Comparison of ENCODE assay signal across 9 mouse cellular contexts in genomic region chr2:69077189-69077588, GRCm38 (mm10). TPM values are rescaled to one million over a fixed set of nuclear protein-coding genes. Genes with fewer than 3 reads are reported as not detected.
DNase-seq lines count a peak whose midpoint lies in the region; ATAC-seq and TF ChIP-seq lines count a peak whose summit lies in the region.
"Had no signal": no experiment of that assay in that cellular context is flagged by ENCODE, and none has a peak within 500 bp of the region (broad histone marks: within the 10 kb centered on the region; RNA-seq: fewer than 3 reads in every experiment).

No protein-coding gene starts in this region.

- H3K27me3 ChIP-seq in hindbrain, embryonic 15.5 days = no peaks in the 10 kb centered on the region
- no peaks in the 10 kb centered on the region for H3K27me3 ChIP-seq in hindbrain, embryonic 14.5 days (ENCODE audit: control insufficient read depth, insufficient read depth, low read length)
- H3K27me3 ChIP-seq in Patski = no peaks in the 10 kb centered on the region
- H3K27me3 ChIP-seq: heart, embryonic 13.5 days had no signal

- peak; percentile 48; the same call in 1 of the 2 replicates for ATAC-seq in hindbrain, embryonic 15.5 days (ENCODE audit: low FRiP score, low read depth)
- ATAC-seq in hindbrain, embryonic 14.5 days (ENCODE audit: low FRiP score) = no peak
- ATAC-seq in Patski = peak; percentile 74

- no peak for TF ChIP-seq POLR2A in embryonic fibroblast, embryonic 13.5 days (IDR thresholded peaks at IDR 0.05; ENCODE audit: low read depth, low read length)

- in situ Hi-C loops in Patski (cut with MboI; ENCODE audit: low pct_unique_long_range_greater_than_20kb) = no loop called here

- H3K4me3 ChIP-seq in hindbrain, embryonic 15.5 days = no peak overlapping the region
- H3K4me3 ChIP-seq in hindbrain, embryonic 14.5 days (replicated peaks; ENCODE audit: low read length) = no peak overlapping the region
- no peak overlapping the region for H3K4me3 ChIP-seq in embryonic fibroblast, embryonic 13.5 days (ENCODE audit: insufficient read depth, low read length)
- H3K4me3 ChIP-seq: heart, embryonic 13.5 days had no signal

- no peaks in the 10 kb centered on the region for H3K4me1 ChIP-seq in hindbrain, embryonic 15.5 days (replicated peaks)
- H3K4me1 ChIP-seq in hindbrain, embryonic 14.5 days (replicated peaks; ENCODE audit: control insufficient read depth, insufficient read depth, low read length) = no peaks in the 10 kb centered on the region
- peaks cover 3% of the 10 kb centered on the region; the same call in 1 of the 2 replicates for H3K4me1 ChIP-seq in embryonic fibroblast, embryonic 13.5 days (ENCODE audit: control insufficient read depth, insufficient read depth, low read length)

- no peak overlapping the region for H3K4me2 ChIP-seq in hindbrain, embryonic 15.5 days
- no peak overlapping the region for H3K4me2 ChIP-seq in hindbrain, embryonic 14.5 days (replicated peaks)
- H3K4me2 ChIP-seq: heart, embryonic 13.5 days had no signal

- no peaks in the 10 kb centered on the region for H3K36me3 ChIP-seq in hindbrain, embryonic 15.5 days
- no peaks in the 10 kb centered on the region for H3K36me3 ChIP-seq in hindbrain, embryonic 14.5 days (replicated peaks; ENCODE audit: control insufficient read depth, insufficient read depth)
- H3K36me3 ChIP-seq: heart, embryonic 13.5 days had no signal

- CTCF ChIA-PET in Patski (lab: Charles Lee) = interaction anchor here (1.1 to 1.3 kb wide), 3 partner anchors 10 to 16 kb away, joined by 3 to 5 read pairs (median 3); no protein-coding TSS in a partner anchor

- no peak overlapping the region for H3K9ac ChIP-seq in hindbrain, embryonic 15.5 days
- H3K9ac ChIP-seq in hindbrain, embryonic 14.5 days = no peak overlapping the region
- H3K9ac ChIP-seq: heart, embryonic 13.5 days had no signal

- no peak overlapping the region for H3K27ac ChIP-seq in hindbrain, embryonic 15.5 days (replicated peaks)
- no peak overlapping the region for H3K27ac ChIP-seq in hindbrain, embryonic 14.5 days
- H3K27ac ChIP-seq in embryonic fibroblast, embryonic 13.5 days (ENCODE audit: insufficient read depth, low read length) = 0 out of 2 replicates have a peak overlapping the region, but pooled peaks have one; percentile 6
- H3K27ac ChIP-seq: heart, embryonic 13.5 days had no signal

- no peak for TF ChIP-seq CTCF in Patski (IDR thresholded peaks at IDR 0.05)
- TF ChIP-seq CTCF in embryonic fibroblast, embryonic 13.5 days (IDR thresholded peaks at IDR 0.05; ENCODE audit: borderline replicate concordance, insufficient read depth, low read length) = no peak

- no peak for DNase-seq in hindbrain, embryonic 14.5 days (ENCODE audit: low spot score)
- peak; percentile 54 for DNase-seq in Patski (ENCODE audit: low read depth, low spot score)
- DNase-seq in kidney, postnatal 25 days = peak; percentile 5 to 40
- DNase-seq in right cerebral cortex, postnatal 36 days (ENCODE audit: low spot score in 2 of 2) = no peak
- DNase-seq in ovary, adult 18-20 months (ENCODE audit: low spot score) = no peak
- no peak for DNase-seq in left cerebral cortex, adult 11 months (ENCODE audit: low spot score)

- WGBS in hindbrain, embryonic 15.5 days = 73% methylated on average over 3 of the region's 3 CpGs
- WGBS in hindbrain, embryonic 14.5 days = 77% methylated on average over 3 of the region's 3 CpGs

- H3K9me3 ChIP-seq in hindbrain, embryonic 15.5 days = no peaks in the 10 kb centered on the region
- H3K9me3 ChIP-seq in hindbrain, embryonic 14.5 days (ENCODE audit: control insufficient read depth, low read length) = no peaks in the 10 kb centered on the region
- H3K9me3 ChIP-seq: heart, embryonic 13.5 days had no signal

- POLR2A ChIA-PET in Patski (lab: Charles Lee) = no interaction called here

RNA-seq across cellular contexts. Expression of gene Nostrin, which starts 58.4 kb away (rescaled TPM):
- polyA plus RNA-seq in hindbrain, embryonic 15.5 days (2015; fragmentation: Nextera tagmentation; extraction: Ambion mirVana) = 1.6 TPM in 2 replicates
- 1.5 and 1.7 TPM in 2 replicates for polyA plus RNA-seq in hindbrain, embryonic 14.5 days (2014; fragmentation: Nextera tagmentation; extraction: Ambion mirVana)
- 0.10 TPM for polyA plus RNA-seq in Patski (2021)
- polyA plus RNA-seq in embryonic fibroblast, embryonic 13.5 days (2011; ENCODE audit: insufficient read length, low read depth, missing spikeins) = 0.60 TPM in 1 of 2 replicates, not detected in the other

Comparison
In these comparisons a context has a peak if more than half of its experiments do, and no peak if none do; other contexts are left out.
1. DNase-seq: peak in Patski (single experiment) and kidney, postnatal 25 days (2 of 2); none in hindbrain, embryonic 14.5 days (single experiment), right cerebral cortex, postnatal 36 days (0 of 2), ovary, adult 18-20 months (single experiment) and left cerebral cortex, adult 11 months (single experiment).